Mouse (Mus musculus): ENCODE data around the gene Tas2r123. TPM values are rescaled to one million over a fixed set of nuclear protein-coding genes. Genes with fewer than 3 reads are reported as not detected.

Tas2r123 gene
- polyA plus RNA-seq (2016; fragmentation: Nextera tagmentation; extraction: Ambion mirVana), result not detected in 2 replicates

- 100% methylated on average over 1 of the region's 1 CpGs for WGBS
- Histone ChIP-seq H3K9me3 (no peaks in the 10 kb centered on the region), H3K27me3 (ENCODE audit: poor library complexity, severe bottlenecking) (no peaks in the 10 kb centered on the region), H3K36me3 (replicated peaks) (no peaks in the 10 kb centered on the region), H3K27ac (no peak within 1 kb of the TSS), H3K4me1 (no peaks in the 10 kb centered on the region), H3K4me3 (no peak within 1 kb of the TSS)
- DNase-seq (ENCODE audit: extremely low spot score, low spot score), result no peak
Measured at GRCm38 (mm10) chr6:132846842-132847241, at the start of gene Tas2r123. Gene Tas2r123 (plus strand): TSS chr6:132847142.

- no peaks in the 10 kb centered on the region for H3K9me3 ChIP-seq
- H3K4me1 ChIP-seq, result no peaks in the 10 kb centered on the region
- H3K4me3 ChIP-seq, result no peak within 1 kb of the TSS
- no peak within 1 kb of the TSS for H3K27ac ChIP-seq
- H3K36me3 ChIP-seq (replicated peaks), result no peaks in the 10 kb centered on the region
- no peaks in the 10 kb centered on the region for H3K27me3 ChIP-seq (ENCODE audit: poor library complexity, severe bottlenecking)
- WGBS, result 88% methylated on average over 1 of the region's 1 CpGs
- no peak for DNase-seq (ENCODE audit: extremely low spot score, low spot score)
Measured at GRCm38 (mm10) chr6:132802518-132802917, 44.4 kb upstream of the Tas2r123 start, which contains the start of gene Tas2r117. Gene Tas2r117 (plus strand): TSS chr6:132802818.

GRCm38 (mm10) chr6:132855138-132855537, 8.2 kb downstream of the Tas2r123 start, which contains the start of gene Tas2r116:
Gene Tas2r116 (plus strand): TSS chr6:132855438.
- no peaks in the 10 kb centered on the region for H3K27me3 ChIP-seq (ENCODE audit: poor library complexity, severe bottlenecking)
- no peak within 1 kb of the TSS for H3K27ac ChIP-seq
- H3K36me3 ChIP-seq (replicated peaks), result no peaks in the 10 kb centered on the region
- H3K4me1 ChIP-seq, result no peaks in the 10 kb centered on the region
- no peak for DNase-seq (ENCODE audit: extremely low spot score, low spot score)
- no peaks in the 10 kb centered on the region for H3K9me3 ChIP-seq
- WGBS, result 72% methylated on average over 1 of the region's 1 CpGs
- H3K4me3 ChIP-seq, result no peak within 1 kb of the TSS

- Histone ChIP-seq H3K9me3 (no peaks in the 10 kb centered on the region), H3K4me3 (no peak within 1 kb of the TSS), H3K4me1 (no peaks in the 10 kb centered on the region), H3K27ac (no peak within 1 kb of the TSS), H3K27me3 (ENCODE audit: poor library complexity, severe bottlenecking) (no peaks in the 10 kb centered on the region), H3K36me3 (replicated peaks) (no peaks in the 10 kb centered on the region)
- DNase-seq (ENCODE audit: extremely low spot score, low spot score), result no peak
Measured at GRCm38 (mm10) chr6:132867708-132868107, 20.8 kb downstream of the Tas2r123 start, which contains the start of gene Tas2r110. Gene Tas2r110 (plus strand): TSS chr6:132868008.

- Histone ChIP-seq H3K4me1 (no peaks in the 10 kb centered on the region), H3K4me3 (no peak within 1 kb of the TSS), H3K36me3 (replicated peaks) (no peaks in the 10 kb centered on the region), H3K27ac (no peak within 1 kb of the TSS), H3K9me3 (no peaks in the 10 kb centered on the region), H3K27me3 (ENCODE audit: poor library complexity, severe bottlenecking) (no peaks in the 10 kb centered on the region)
- no peak for DNase-seq (ENCODE audit: extremely low spot score, low spot score)
- WGBS, result 83% methylated on average over 1 of the region's 1 CpGs
Measured at GRCm38 (mm10) chr6:132892711-132893110, 45.8 kb downstream of the Tas2r123 start, which contains the start of gene Tas2r113. Gene Tas2r113 (plus strand): TSS chr6:132893011.

Other genes with a start within 250 kb of the Tas2r123 start
- not detected in 2 replicates for gene A630073D07Rik, start 195.6 kb upstream of the Tas2r123 start, polyA plus RNA-seq (2016; fragmentation: Nextera tagmentation; extraction: Ambion mirVana)
- not detected in 2 replicates for gene Tas2r120, start 190.2 kb upstream of the Tas2r123 start, polyA plus RNA-seq (2016; fragmentation: Nextera tagmentation; extraction: Ambion mirVana)
- not detected in 2 replicates for gene Tas2r121, start 146.1 kb upstream of the Tas2r123 start, polyA plus RNA-seq (2016; fragmentation: Nextera tagmentation; extraction: Ambion mirVana)
- gene Tas2r122, start 135.2 kb upstream of the Tas2r123 start, polyA plus RNA-seq (2016; fragmentation: Nextera tagmentation; extraction: Ambion mirVana), result not detected in 2 replicates
- gene Tas2r115, start 109.1 kb upstream of the Tas2r123 start, polyA plus RNA-seq (2016; fragmentation: Nextera tagmentation; extraction: Ambion mirVana), result not detected in 2 replicates
- gene Tas2r124, start 92.4 kb upstream of the Tas2r123 start, polyA plus RNA-seq (2016; fragmentation: Nextera tagmentation; extraction: Ambion mirVana), result not detected in 2 replicates
- not detected in 2 replicates for gene Tas2r102, start 85.0 kb upstream of the Tas2r123 start, polyA plus RNA-seq (2016; fragmentation: Nextera tagmentation; extraction: Ambion mirVana)
- not detected in 2 replicates for gene Tas2r136, start 69.0 kb upstream of the Tas2r123 start, polyA plus RNA-seq (2016; fragmentation: Nextera tagmentation; extraction: Ambion mirVana)
- not detected in 2 replicates for gene Tas2r117, start 44.3 kb upstream of the Tas2r123 start, polyA plus RNA-seq (2016; fragmentation: Nextera tagmentation; extraction: Ambion mirVana)
- not detected in 2 replicates for gene Tas2r116, start 8.3 kb downstream of the Tas2r123 start, polyA plus RNA-seq (2016; fragmentation: Nextera tagmentation; extraction: Ambion mirVana)
- not detected in 2 replicates for gene Tas2r110, start 20.9 kb downstream of the Tas2r123 start, polyA plus RNA-seq (2016; fragmentation: Nextera tagmentation; extraction: Ambion mirVana)
- gene Tas2r113, start 45.9 kb downstream of the Tas2r123 start, polyA plus RNA-seq (2016; fragmentation: Nextera tagmentation; extraction: Ambion mirVana), result not detected in 2 replicates
- gene Tas2r125, start 62.5 kb downstream of the Tas2r123 start, polyA plus RNA-seq (2016; fragmentation: Nextera tagmentation; extraction: Ambion mirVana), result not detected in 2 replicates
- gene Tas2r129, start 104.0 kb downstream of the Tas2r123 start, polyA plus RNA-seq (2016; fragmentation: Nextera tagmentation; extraction: Ambion mirVana), result not detected in 2 replicates
- gene Tas2r131, start 110.8 kb downstream of the Tas2r123 start, polyA plus RNA-seq (2016; fragmentation: Nextera tagmentation; extraction: Ambion mirVana), result not detected in 2 replicates
- gene Tas2r109, start 133.8 kb downstream of the Tas2r123 start, polyA plus RNA-seq (2016; fragmentation: Nextera tagmentation; extraction: Ambion mirVana), result not detected in 2 replicates
- not detected in 2 replicates for gene Tas2r103, start 190.0 kb downstream of the Tas2r123 start, polyA plus RNA-seq (2016; fragmentation: Nextera tagmentation; extraction: Ambion mirVana)
- not detected in 2 replicates for gene Tas2r140, start 208.7 kb downstream of the Tas2r123 start, polyA plus RNA-seq (2016; fragmentation: Nextera tagmentation; extraction: Ambion mirVana)

Measured in forebrain, embryonic 10.5 days (tissue).